ENCODE assay signal across 8 mouse cellular contexts in the genomic region with DNA sequence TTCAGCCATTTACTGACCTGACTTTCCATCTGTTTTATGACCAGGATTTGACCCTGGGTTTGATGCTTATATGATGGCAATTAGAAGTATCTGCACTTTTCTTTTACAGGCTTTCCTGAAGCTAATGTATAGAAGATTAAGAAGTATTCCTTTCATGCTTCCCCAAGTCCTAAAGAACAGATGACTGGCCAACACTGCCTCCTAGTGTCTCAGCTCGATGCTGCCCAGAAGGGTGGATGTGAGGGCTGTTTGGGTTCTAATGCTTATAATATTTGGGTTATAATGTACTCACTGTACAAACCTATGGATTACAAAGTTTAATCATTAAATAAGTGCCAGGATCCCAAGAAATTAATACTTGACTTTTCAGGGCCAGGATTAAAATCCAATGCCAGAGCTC. TPM values are rescaled to one million over a fixed set of nuclear protein-coding genes. Genes with fewer than 3 reads are reported as not detected.
DNase-seq lines count a peak whose midpoint lies in the region; ATAC-seq and TF ChIP-seq lines count a peak whose summit lies in the region.

No protein-coding gene starts in this region.

- no peak overlapping the region for H3K4me3 ChIP-seq in heart, embryonic 10.5 days
- no peak overlapping the region for H3K4me3 ChIP-seq in thymus, adult 2 months (ENCODE audit: control insufficient read depth, insufficient read depth, low read length)
- no peak overlapping the region for H3K4me3 ChIP-seq in midbrain, embryonic 16.5 days (ENCODE audit: low read depth, low read length)

- H3K4me2 ChIP-seq in midbrain, embryonic 16.5 days (ENCODE audit: low read length) = no peak overlapping the region

- intact Hi-C loops in heart, postnatal 14 days (cut with DNase I) = loop anchor here (5.0 kb wide), 2 partner anchors 297 to 312 kb away; no protein-coding TSS in a partner anchor

- no peak for TF ChIP-seq CTCF in thymus, adult 2 months (IDR thresholded peaks at IDR 0.05; ENCODE audit: borderline replicate concordance, control insufficient read depth, extremely low read depth, insufficient read depth, low read length, poor library complexity)

- no peak overlapping the region for H3K9ac ChIP-seq in midbrain, embryonic 16.5 days (ENCODE audit: low read depth, low read length)

- no peak overlapping the region for H3K27ac ChIP-seq in heart, embryonic 10.5 days
- no peak overlapping the region for H3K27ac ChIP-seq in thymus, adult 2 months (ENCODE audit: control insufficient read depth, insufficient read depth, low read length)
- H3K27ac ChIP-seq in midbrain, embryonic 16.5 days (ENCODE audit: low read length) = no peak overlapping the region

- no peaks in the 10 kb centered on the region for H3K9me3 ChIP-seq in heart, embryonic 10.5 days
- no peaks in the 10 kb centered on the region for H3K9me3 ChIP-seq in midbrain, embryonic 16.5 days (replicated peaks; ENCODE audit: control insufficient read depth, low read length, poor library complexity, severe bottlenecking)

- peak; percentile 42 for DNase-seq in heart, adult 8-10 months (ENCODE audit: low spot score)
- no peak for DNase-seq in heart, embryonic 10.5 days (ENCODE audit: low spot score)
- peak; percentile 32 for DNase-seq in thymus, adult 2 months
- DNase-seq in thymus, adult 18-20 months = no peak
- peak; percentile 29 for DNase-seq in cerebellum, adult 11-12 months
- peak; percentile 45 to 66 for DNase-seq in heart, postnatal 14 days
- peak; percentile 52 for DNase-seq in lung, postnatal 10 days

- WGBS in heart, embryonic 10.5 days = 19% methylated on average over 1 of the region's 1 CpGs
- 8% methylated on average over 1 of the region's 1 CpGs for WGBS in thymus, adult 2 months
- 7% methylated on average over 1 of the region's 1 CpGs for WGBS in midbrain, embryonic 16.5 days

- H3K27me3 ChIP-seq in heart, embryonic 10.5 days (ENCODE audit: insufficient read depth, poor library complexity, severe bottlenecking) = no peaks in the 10 kb centered on the region
- H3K27me3 ChIP-seq in thymus, adult 2 months (ENCODE audit: control insufficient read depth, insufficient read depth, low read length) = no peaks in the 10 kb centered on the region
- no peaks in the 10 kb centered on the region for H3K27me3 ChIP-seq in midbrain, embryonic 16.5 days (ENCODE audit: control insufficient read depth, insufficient read depth, low read depth, low read length)

- no peaks in the 10 kb centered on the region for H3K4me1 ChIP-seq in heart, embryonic 10.5 days
- no peaks in the 10 kb centered on the region for H3K4me1 ChIP-seq in thymus, adult 2 months (replicated peaks; ENCODE audit: control insufficient read depth, insufficient read depth, low read length)
- H3K4me1 ChIP-seq in midbrain, embryonic 16.5 days (ENCODE audit: control insufficient read depth, insufficient read depth, low read length) = no peaks in the 10 kb centered on the region

- no peak for ATAC-seq in midbrain, embryonic 16.5 days

- no peak for TF ChIP-seq POLR2A in thymus, adult 2 months (IDR thresholded peaks at IDR 0.05; ENCODE audit: control insufficient read depth, extremely low read depth, insufficient read depth, low read length, poor library complexity)

- no peaks in the 10 kb centered on the region for H3K36me3 ChIP-seq in heart, embryonic 10.5 days
- no peaks in the 10 kb centered on the region for H3K36me3 ChIP-seq in thymus, adult 2 months (ENCODE audit: control insufficient read depth, insufficient read depth, low read length)
- no peaks in the 10 kb centered on the region for H3K36me3 ChIP-seq in midbrain, embryonic 16.5 days (ENCODE audit: control insufficient read depth, insufficient read depth, low read length)

RNA-seq across cellular contexts. Expression of gene Actr3b, which starts 25.5 kb away (rescaled TPM):
- total RNA-seq in heart, adult 8-10 months (2022) = 10 to 100 TPM; 41.0 to 62.7 (median 51.3) TPM
- 22.7 and 40.6 TPM in 2 replicates for polyA plus RNA-seq in heart, embryonic 10.5 days (2016; fragmentation: Nextera tagmentation; extraction: Ambion mirVana)
- polyA plus RNA-seq in thymus, adult 2 months (2012; rRNA removed) = 0.43 and 1.7 TPM in 2 replicates
- 10 to 100 TPM; 23.3 to 26.7 TPM for total RNA-seq in heart, postnatal 14 days (2021)
- 37.9 and 44.5 TPM in 2 replicates for polyA plus RNA-seq in midbrain, embryonic 16.5 days (2015; fragmentation: Nextera tagmentation; extraction: Ambion mirVana)

RNA-seq across cellular contexts. Expression of gene Xrcc2, which starts 28.7 kb away (rescaled TPM):
- 1 to 10 TPM; 4.8 to 6.3 (median 5.8) TPM for total RNA-seq in heart, adult 8-10 months (2022)
- polyA plus RNA-seq in heart, embryonic 10.5 days (2016; fragmentation: Nextera tagmentation; extraction: Ambion mirVana) = 13.0 and 13.2 TPM in 2 replicates
- polyA plus RNA-seq in thymus, adult 2 months (2012; rRNA removed) = 10.6 and 12.8 TPM in 2 replicates
- total RNA-seq in heart, postnatal 14 days (2021) = 1 to 10 TPM; 5.8 to 6.4 TPM
- polyA plus RNA-seq in midbrain, embryonic 16.5 days (2015; fragmentation: Nextera tagmentation; extraction: Ambion mirVana) = 4.4 and 4.5 TPM in 2 replicates

Comparison
In these comparisons a context has a peak if more than half of its experiments do, and no peak if none do; other contexts are left out.
1. DNase-seq: peak in heart, adult 8-10 months (single experiment), thymus, adult 2 months (single experiment), cerebellum, adult 11-12 months (single experiment), heart, postnatal 14 days (2 of 2) and lung, postnatal 10 days (single experiment); none in heart, embryonic 10.5 days (single experiment) and thymus, adult 18-20 months (0 of 2).